Mouse (Mus musculus): ENCODE results near the gene Gm10188.

- no peak for TF ChIP-seq GATA1 (IDR thresholded peaks at IDR 0.05; ENCODE audit: low read length)
- no peak for TF ChIP-seq TAL1 (IDR thresholded peaks at IDR 0.05; ENCODE audit: low read length)
These were observed 17.1 kb upstream of the Gm10188 start for GRCm38 (mm10) chr1:132246641-132247040.
